Mouse (Mus musculus) limb, embryonic 10.5 days (tissue): ENCODE measurements around the gene Atp5h. TPM values are rescaled to one million over a fixed set of nuclear protein-coding genes. Genes with fewer than 3 reads are reported as not detected.

Experiments
- DNase-seq: peaks from one replicate; pipeline ENCODE4 v3.0.0-alpha.2; 2017; ENCODE audit warnings: low spot score
- H3K27ac ChIP-seq: fragments of 300-500 bp; sonication (generic); 2 replicates; pipeline ENCODE4 v1.5.1; 2016; ENCODE audit warnings: mild to moderate bottlenecking
- H3K27me3 ChIP-seq: fragments of 300-500 bp; sonication (generic); 2 replicates; pipeline ENCODE4 v1.6.1; 2016; ENCODE audit warnings: low read depth, mild to moderate bottlenecking; ENCODE audit not compliant: poor library complexity, severe bottlenecking
- H3K36me3 ChIP-seq: fragments of 300-500 bp; sonication (generic); 2 replicates; pipeline ENCODE4 v1.6.1; 2016; ENCODE audit warnings: mild to moderate bottlenecking, moderate library complexity
- H3K4me1 ChIP-seq: fragments of 300-500 bp; sonication (generic); 2 replicates; pipeline ENCODE4 v1.6.1; 2016
- H3K4me3 ChIP-seq: fragments of 300-500 bp; sonication (generic); 2 replicates; pipeline ENCODE4 v1.5.1; 2016; ENCODE audit warnings: mild to moderate bottlenecking, moderate library complexity
- H3K9me3 ChIP-seq: fragments of 300-500 bp; sonication (generic); replicated peaks from 2 replicates; pipeline ENCODE4 v1.6.1; 2016; ENCODE audit warnings: mild to moderate bottlenecking
- WGBS: fragments of 180-500 bp; shearing (Covaris S2); methylation state at CpG from one replicate; pipeline ENCODE4 v1.1.7; 2016; 5-methylcytosine and 5-hydroxymethylcytosine counted together
- microRNA-seq: library from miRNA; unstranded; fragments of <30 nt; microRNA quantifications from one replicate; pipeline ENCODE4, GENCODE M21; 2017
- polyA plus RNA-seq: library from polyadenylated mRNA; unstranded; fragments of >200 nt; fragmentation: Nextera tagmentation; extraction: Ambion mirVana; gene quantifications from 2 replicates; pipeline ENCODE4 v1.2.1, GENCODE M21; 2016

Gene Atp5h
- polyA plus RNA-seq, 1 experiment from 2014 or later: 900 TPM

- H3K9me3 ChIP-seq: no peaks in the 10 kb centered on the region
- peaks cover 18% of the 10 kb centered on the region for H3K4me1 ChIP-seq
- no peak overlapping the region for H3K27ac ChIP-seq
- WGBS: 2% methylated on average over 28 of the region's 28 CpGs
- H3K36me3 ChIP-seq: no peaks in the 10 kb centered on the region
- no peak for DNase-seq
- H3K4me3 ChIP-seq: peak overlapping the region; percentile 58
- peaks cover 85% of the 10 kb centered on the region for H3K27me3 ChIP-seq
Measured at GRCm38 (mm10) chr11:115366706-115367394, 52.9 kb downstream of the Atp5h start.

- Histone ChIP-seq H3K36me3 (no peaks in the 10 kb centered on the region), H3K27me3 (peaks cover 78% of the 10 kb centered on the region), H3K4me1 (peaks cover 18% of the 10 kb centered on the region), H3K27ac (no peak overlapping the region), H3K4me3 (no peak overlapping the region), H3K9me3 (no peaks in the 10 kb centered on the region)
- no peak for DNase-seq
- WGBS: 44% methylated on average over 7 of the region's 7 CpGs
Measured at GRCm38 (mm10) chr11:115366039-115366705, 53.6 kb downstream of the Atp5h start.

Small RNAs within 50 kb of the gene (microRNA-seq; reads per million reads assigned to microRNA genes)
- gene Mir3968: not detected

Other genes with a start within 250 kb of the Atp5h start
- gene Tmem104, start 232.5 kb downstream of the Atp5h start, polyA plus RNA-seq: 9.1 and 9.8 TPM in 2 replicates
- 15.6 and 22.7 TPM in 2 replicates for gene Nat9, start 232.1 kb downstream of the Atp5h start, polyA plus RNA-seq
- 0.11 and 0.34 TPM in 2 replicates for gene Grin2c, start 152.7 kb downstream of the Atp5h start, polyA plus RNA-seq
- 18.2 and 19.3 TPM in 2 replicates for gene Fdxr, start 142.9 kb downstream of the Atp5h start, polyA plus RNA-seq
- 0.06 and 0.13 TPM in 2 replicates for gene Fads6, start 122.3 kb downstream of the Atp5h start, polyA plus RNA-seq
- gene Otop2, start 112.8 kb downstream of the Atp5h start, polyA plus RNA-seq: not detected in 2 replicates
- not detected in 2 replicates for gene Ush1g, start 97.9 kb downstream of the Atp5h start, polyA plus RNA-seq
- not detected in 2 replicates for gene Otop3, start 85.2 kb downstream of the Atp5h start, polyA plus RNA-seq
- gene Hid1, start 52.2 kb downstream of the Atp5h start, polyA plus RNA-seq: 2.8 and 2.9 TPM in 2 replicates
- gene Cdr2l, start 38.0 kb downstream of the Atp5h start, polyA plus RNA-seq: 15.2 and 16.4 TPM in 2 replicates
- 202 and 220 TPM in 2 replicates for gene Mrpl58, start 16.2 kb downstream of the Atp5h start, polyA plus RNA-seq
- gene Kctd2, start 166 bp upstream of the Atp5h start, polyA plus RNA-seq: 13.6 and 18.3 TPM in 2 replicates
- gene Trim80, start 20.6 kb upstream of the Atp5h start, polyA plus RNA-seq: 0.18 and 0.26 TPM in 2 replicates
- gene Slc16a5, start 42.5 kb upstream of the Atp5h start, polyA plus RNA-seq: 0.23 and 0.25 TPM in 2 replicates
- gene Armc7, start 55.7 kb upstream of the Atp5h start, polyA plus RNA-seq: 7.0 and 9.9 TPM in 2 replicates
- gene Nt5c, start 71.9 kb upstream of the Atp5h start, polyA plus RNA-seq: 66.2 and 83.5 TPM in 2 replicates
- 483 and 492 TPM in 2 replicates for gene Jpt1, start 94.4 kb upstream of the Atp5h start, polyA plus RNA-seq
- gene Sumo2, start 116.3 kb upstream of the Atp5h start, polyA plus RNA-seq: 1,406 and 1,458 TPM in 2 replicates
- gene Nup85, start 144.5 kb upstream of the Atp5h start, polyA plus RNA-seq: 257 and 275 TPM in 2 replicates
- 108 and 120 TPM in 2 replicates for gene Mrps7, start 184.0 kb upstream of the Atp5h start, polyA plus RNA-seq
- 30.8 and 34.9 TPM in 2 replicates for gene Gga3, start 184.1 kb upstream of the Atp5h start, polyA plus RNA-seq
- gene Mif4gd, start 193.0 kb upstream of the Atp5h start, polyA plus RNA-seq: 16.2 and 18.2 TPM in 2 replicates
- 27.2 and 27.8 TPM in 2 replicates for gene Slc25a19, start 208.3 kb upstream of the Atp5h start, polyA plus RNA-seq